Mouse (Mus musculus): ENCODE results near the gene Foxm1. TPM values are rescaled to one million over a fixed set of nuclear protein-coding genes. Genes with fewer than 3 reads are reported as not detected.
"Not testable (repeated sequence)": the region's sequence is repeated elsewhere in the genome, so short reads cannot be mapped to it uniquely, and the experiment has no call there.

Foxm1 gene
- polyA plus RNA-seq, 1 experiment from 2014 or later: 4.1 TPM

GRCm38 (mm10) chr6:128358999-128359398, 3.8 kb upstream of the Foxm1 start:
- Histone ChIP-seq H3K27ac (no peak overlapping the region), H3K4me3 (ENCODE audit: inconsistent target) (no peak overlapping the region), H3K36me3 (ENCODE audit: inconsistent target) (no peaks in the 10 kb centered on the region), H3K79me2 (ENCODE audit: inconsistent target) (peaks cover 37% of the 10 kb centered on the region)
- WGBS (ENCODE audit: missing documents): 80% methylated on average over 2 of the region's 2 CpGs

GRCm38 (mm10) chr6:128361901-128362300, 866 bp upstream of the Foxm1 start:
- Histone ChIP-seq H3K79me2 (ENCODE audit: inconsistent target) (peaks cover 62% of the 10 kb centered on the region), H3K27ac (peak overlapping the region; percentile 58), H3K36me3 (ENCODE audit: inconsistent target) (no peaks in the 10 kb centered on the region), H3K4me3 (ENCODE audit: inconsistent target) (peak overlapping the region; percentile 80)
- 47% methylated on average over 5 of the region's 9 CpGs for WGBS (ENCODE audit: missing documents)

- H3K36me3 ChIP-seq (ENCODE audit: inconsistent target): no peaks in the 10 kb centered on the region
- peak overlapping the region; percentile 58 for H3K4me3 ChIP-seq (ENCODE audit: inconsistent target)
- WGBS (ENCODE audit: missing documents): 1% methylated on average over 46 of the region's 46 CpGs
- peak overlapping the region; percentile 48 for H3K27ac ChIP-seq
- peaks cover 62% of the 10 kb centered on the region for H3K79me2 ChIP-seq (ENCODE audit: inconsistent target)
Measured at GRCm38 (mm10) chr6:128363007-128363825, 449 bp downstream of the Foxm1 start.

- 53% methylated on average over 5 of the region's 6 CpGs for WGBS (ENCODE audit: missing documents)
- H3K4me3 ChIP-seq (ENCODE audit: inconsistent target): no peak overlapping the region
- H3K79me2 ChIP-seq (ENCODE audit: inconsistent target): peaks cover 60% of the 10 kb centered on the region
- no peak overlapping the region for H3K27ac ChIP-seq
- H3K36me3 ChIP-seq (ENCODE audit: inconsistent target): no peaks in the 10 kb centered on the region
Measured at GRCm38 (mm10) chr6:128364721-128365120, 2.0 kb downstream of the Foxm1 start.

DNA sequence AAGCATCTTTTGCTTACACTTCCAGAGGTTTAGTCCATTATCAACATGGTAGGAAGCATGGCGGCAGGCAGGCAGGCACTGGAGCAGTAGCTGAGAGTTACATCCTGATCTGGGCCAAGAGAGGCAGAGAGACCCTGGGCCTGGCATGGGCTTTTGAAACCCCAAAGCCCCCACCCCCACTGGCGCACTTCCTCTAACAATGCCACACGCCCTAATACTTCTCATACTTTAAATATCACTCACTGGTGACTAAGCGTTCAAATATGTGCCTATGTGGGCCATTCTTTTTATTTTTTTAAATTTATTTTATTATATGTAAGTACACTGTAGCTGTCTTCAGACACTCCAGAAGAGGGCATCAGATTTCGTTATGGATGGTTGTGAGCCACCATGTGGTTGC, 3.7 kb downstream of the Foxm1 start:
- Histone ChIP-seq H3K36me3 (ENCODE audit: inconsistent target) (no peaks in the 10 kb centered on the region), H3K27ac (no peak overlapping the region), H3K4me3 (ENCODE audit: inconsistent target) (no peak overlapping the region), H3K79me2 (ENCODE audit: inconsistent target) (peaks cover 43% of the 10 kb centered on the region)
- 96% methylated on average over 5 of the region's 5 CpGs for WGBS (ENCODE audit: missing documents)

DNA sequence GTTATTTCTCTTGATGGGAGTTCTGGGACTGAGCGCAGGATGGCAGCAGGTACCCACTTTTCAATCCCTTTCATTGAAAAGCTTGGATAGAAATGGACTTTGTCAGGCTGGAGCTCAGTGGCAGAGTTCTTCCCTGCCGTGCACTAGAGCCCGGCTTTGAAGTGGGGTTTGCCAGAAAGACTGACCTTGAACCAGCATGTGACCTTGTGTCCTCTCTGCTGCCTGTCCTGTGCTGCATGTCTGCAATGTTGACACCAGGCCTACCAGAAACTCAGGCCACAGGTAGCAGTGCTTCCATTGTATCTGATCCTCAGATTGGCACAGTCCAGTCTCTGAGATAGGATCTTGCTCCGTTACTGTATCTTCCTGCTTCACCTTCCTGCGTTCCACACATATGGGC, 7.3 kb downstream of the Foxm1 start:
- H3K4me3 ChIP-seq (ENCODE audit: inconsistent target): no peak overlapping the region
- no peaks in the 10 kb centered on the region for H3K36me3 ChIP-seq (ENCODE audit: inconsistent target)
- WGBS (ENCODE audit: missing documents): 99% methylated on average over 5 of the region's 5 CpGs
- H3K27ac ChIP-seq: no peak overlapping the region
- peaks cover 15% of the 10 kb centered on the region for H3K79me2 ChIP-seq (ENCODE audit: inconsistent target)

DNA sequence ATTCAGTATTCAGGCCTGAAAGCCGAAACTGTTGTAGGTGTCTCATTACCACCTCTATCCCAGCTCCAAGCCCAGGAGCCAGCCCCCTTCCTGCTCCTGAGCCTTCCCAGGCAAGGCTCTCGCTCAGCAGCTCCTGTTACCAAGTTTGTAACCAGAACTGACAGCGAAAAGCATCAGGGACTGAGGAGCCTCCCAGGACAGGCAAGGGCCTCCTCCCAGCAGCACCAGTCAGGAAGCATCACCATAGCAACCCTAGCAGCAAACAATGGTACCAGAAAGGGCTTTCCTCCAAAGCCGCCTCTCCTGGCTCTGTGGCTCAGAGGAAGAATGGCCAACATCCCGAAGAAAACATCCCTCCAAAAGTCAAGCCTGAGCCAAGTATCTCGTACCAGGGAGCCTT, 12.4 kb downstream of the Foxm1 start, which contains the start of the genes Tex52 and Gm44596:
Gene Tex52 (plus strand): TSS at position 265 of the 400 bp plus-strand sequence.
Gene Gm44596 (plus strand): TSS at position 312 of the 400 bp plus-strand sequence.
- Histone ChIP-seq H3K79me2 (ENCODE audit: inconsistent target) (no peaks in the 10 kb centered on the region), H3K27ac (no peak within 1 kb of the TSS), H3K36me3 (ENCODE audit: inconsistent target) (no peaks in the 10 kb centered on the region), H3K4me3 (ENCODE audit: inconsistent target) (no peak within 1 kb of the TSS)
- 93% methylated on average over 3 of the region's 6 CpGs for WGBS (ENCODE audit: missing documents)

DNA sequence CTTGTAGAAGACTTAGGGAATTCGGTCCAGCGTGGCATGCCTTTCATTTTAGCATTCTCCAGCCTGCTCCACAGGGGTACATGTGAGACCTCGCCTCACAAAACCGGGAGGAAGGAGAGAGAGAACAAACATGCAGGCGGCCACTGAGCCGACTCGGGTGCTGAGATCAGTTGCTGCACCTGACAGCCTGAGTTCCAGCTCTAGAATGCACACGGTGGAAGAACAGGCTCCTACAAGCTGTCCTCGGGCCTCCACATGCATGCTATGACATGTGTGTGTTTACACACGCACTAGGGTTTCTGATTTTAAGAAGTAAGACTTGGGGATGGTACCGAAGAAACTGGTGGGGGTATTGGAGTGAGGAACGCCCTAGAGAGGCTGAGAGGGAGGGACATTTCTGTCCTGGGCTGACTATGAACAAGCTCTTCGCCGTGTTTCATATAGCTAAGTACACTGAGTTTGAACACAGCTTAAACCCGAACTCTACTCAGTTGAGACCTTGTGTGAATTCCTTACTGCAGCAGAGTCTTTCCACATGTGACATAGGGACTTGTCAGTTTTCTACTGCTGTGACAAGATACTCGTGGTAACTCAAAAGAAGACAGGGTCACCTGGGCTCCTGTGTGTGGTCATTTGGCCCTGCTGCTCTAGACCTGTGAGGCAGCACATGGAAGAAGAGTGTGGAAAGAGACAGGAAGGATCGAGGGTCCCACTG, 13.8 kb downstream of the Foxm1 start:
- no peaks in the 10 kb centered on the region for H3K36me3 ChIP-seq (ENCODE audit: inconsistent target)
- no peak overlapping the region for H3K4me3 ChIP-seq (ENCODE audit: inconsistent target)
- H3K79me2 ChIP-seq (ENCODE audit: inconsistent target): no peaks in the 10 kb centered on the region
- no peak overlapping the region for H3K27ac ChIP-seq
- 96% methylated on average over 14 of the region's 17 CpGs for WGBS (ENCODE audit: missing documents)

- no peak overlapping the region for H3K4me3 ChIP-seq (ENCODE audit: inconsistent target)
- 46% methylated on average over 16 of the region's 16 CpGs for WGBS (ENCODE audit: missing documents)
- no peaks in the 10 kb centered on the region for H3K36me3 ChIP-seq (ENCODE audit: inconsistent target)
- H3K79me2 ChIP-seq (ENCODE audit: inconsistent target): no peaks in the 10 kb centered on the region
- no peak overlapping the region for H3K27ac ChIP-seq
Measured at GRCm38 (mm10) chr6:128379636-128380035, 16.9 kb downstream of the Foxm1 start.

GRCm38 (mm10) chr6:128380594-128381167, 17.9 kb downstream of the Foxm1 start:
- H3K79me2 ChIP-seq (ENCODE audit: inconsistent target); H3K4me3 ChIP-seq (ENCODE audit: inconsistent target); H3K36me3 ChIP-seq (ENCODE audit: inconsistent target): not testable (repeated sequence)
- 11% methylated on average over 1 of the region's 1 CpGs for WGBS (ENCODE audit: missing documents)
- 0 out of 2 replicates have a peak overlapping the region, but pooled peaks have one; percentile 21 for H3K27ac ChIP-seq

DNA sequence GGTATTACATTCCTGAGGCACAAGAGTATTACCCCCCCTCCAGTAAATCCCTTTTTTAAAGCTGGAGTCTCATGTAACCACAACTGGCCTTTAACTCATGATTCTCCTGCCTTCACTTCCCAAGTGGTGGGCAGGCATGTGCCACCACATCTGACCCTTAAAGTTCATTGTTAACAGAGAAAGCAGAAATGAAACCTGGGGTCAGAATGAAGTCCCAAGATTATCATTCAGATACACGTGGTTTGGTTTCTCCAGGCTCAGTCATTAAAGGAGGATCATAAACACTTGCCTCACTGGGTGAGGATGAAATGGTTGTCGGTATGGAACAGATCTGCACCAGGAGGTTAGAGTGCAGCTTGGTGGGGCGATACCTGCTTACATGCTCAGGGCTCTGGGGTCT, 18.5 kb downstream of the Foxm1 start:
- WGBS (ENCODE audit: missing documents): 22% methylated on average over 3 of the region's 3 CpGs
- no peak overlapping the region for H3K27ac ChIP-seq

DNA sequence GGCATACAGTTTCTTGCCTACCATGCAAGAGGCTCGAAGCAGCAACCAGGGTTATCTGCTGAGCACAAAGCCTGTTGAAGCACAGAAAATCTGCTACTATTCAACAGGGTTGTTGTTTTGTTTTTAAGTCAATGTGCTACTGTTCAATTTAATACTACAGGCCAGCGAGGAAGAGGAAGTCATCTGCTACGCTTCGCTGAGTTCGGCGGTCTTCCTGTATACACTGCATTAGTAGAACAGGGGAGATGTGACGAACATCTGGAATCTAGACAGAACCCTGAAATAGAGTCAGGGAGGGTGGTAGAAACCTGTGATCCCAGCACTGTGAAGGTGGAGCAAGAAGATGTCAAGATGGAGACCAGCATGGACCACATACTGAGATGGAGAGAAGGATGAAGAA, 21.0 kb downstream of the Foxm1 start:
- H3K36me3 ChIP-seq (ENCODE audit: inconsistent target): no peaks in the 10 kb centered on the region
- H3K4me3 ChIP-seq (ENCODE audit: inconsistent target): no peak overlapping the region
- 23% methylated on average over 7 of the region's 7 CpGs for WGBS (ENCODE audit: missing documents)
- H3K79me2 ChIP-seq (ENCODE audit: inconsistent target): no peaks in the 10 kb centered on the region
- no peak overlapping the region for H3K27ac ChIP-seq

More for the DNA sequence above, 18.5 kb downstream of the Foxm1 start:
- Histone ChIP-seq H3K36me3 (ENCODE audit: inconsistent target) (no peaks in the 10 kb centered on the region), H3K79me2 (ENCODE audit: inconsistent target) (no peaks in the 10 kb centered on the region), H3K4me3 (ENCODE audit: inconsistent target) (no peak overlapping the region)

DNA sequence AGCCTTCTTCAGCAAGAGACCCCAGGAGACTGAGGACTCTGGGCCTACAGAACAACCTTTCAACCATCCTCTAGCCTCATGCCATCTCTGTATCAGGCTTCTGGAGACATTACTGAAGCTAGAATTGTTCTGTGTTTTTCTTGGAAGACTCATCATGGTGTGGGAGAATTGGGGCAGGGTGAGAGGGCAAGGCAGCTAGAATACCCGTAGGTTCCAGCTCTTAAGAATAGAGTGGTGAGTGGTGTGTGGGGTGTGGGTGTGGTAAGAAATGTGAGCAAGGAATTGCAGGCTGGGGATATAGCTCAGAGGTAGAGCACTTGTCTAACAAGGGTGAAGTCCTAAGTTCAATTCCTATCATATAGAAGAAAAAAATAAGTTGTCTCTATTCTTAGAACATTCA, 22.3 kb downstream of the Foxm1 start:
- H3K79me2 ChIP-seq (ENCODE audit: inconsistent target): no peaks in the 10 kb centered on the region
- H3K27ac ChIP-seq: no peak overlapping the region
- no peak overlapping the region for H3K4me3 ChIP-seq (ENCODE audit: inconsistent target)
- WGBS (ENCODE audit: missing documents): 100% methylated on average over 1 of the region's 1 CpGs
- H3K36me3 ChIP-seq (ENCODE audit: inconsistent target): no peaks in the 10 kb centered on the region

GRCm38 (mm10) chr6:128389185-128389584, 26.4 kb downstream of the Foxm1 start:
- 100% methylated on average over 1 of the region's 1 CpGs for WGBS (ENCODE audit: missing documents)
- no peaks in the 10 kb centered on the region for H3K79me2 ChIP-seq (ENCODE audit: inconsistent target)
- no peak overlapping the region for H3K27ac ChIP-seq
- no peaks in the 10 kb centered on the region for H3K36me3 ChIP-seq (ENCODE audit: inconsistent target)
- no peak overlapping the region for H3K4me3 ChIP-seq (ENCODE audit: inconsistent target)

GRCm38 (mm10) chr6:128390683-128391082, 27.9 kb downstream of the Foxm1 start:
- H3K27ac ChIP-seq: no peak overlapping the region
- H3K79me2 ChIP-seq (ENCODE audit: inconsistent target): no peaks in the 10 kb centered on the region
- 14% methylated on average over 1 of the region's 1 CpGs for WGBS (ENCODE audit: missing documents)
- no peak overlapping the region for H3K4me3 ChIP-seq (ENCODE audit: inconsistent target)
- no peaks in the 10 kb centered on the region for H3K36me3 ChIP-seq (ENCODE audit: inconsistent target)

All from macrophage (primary cell).